Comparison of ENCODE assay signal across 10 mouse cellular contexts in genomic region chr4:137770901-137771612, GRCm38 (mm10). TPM values are rescaled to one million over a fixed set of nuclear protein-coding genes. Genes with fewer than 3 reads are reported as not detected.
DNase-seq lines count a peak whose midpoint lies in the region; ATAC-seq and TF ChIP-seq lines count a peak whose summit lies in the region.
"Had no signal": no experiment of that assay in that cellular context is flagged by ENCODE, and none has a peak within 500 bp of the region (broad histone marks: within the 10 kb centered on the region; RNA-seq: fewer than 3 reads in every experiment).

No protein-coding gene starts in this region.

- TF ChIP-seq POLR2A in lung, adult 2 months (IDR thresholded peaks at IDR 0.05; ENCODE audit: borderline replicate concordance, extremely low read depth, low read depth, low read length): no peak
- TF ChIP-seq POLR2A in cerebellum, adult 2 months (IDR thresholded peaks at IDR 0.05; ENCODE audit: borderline replicate concordance, insufficient read depth, low read length): no peak

- no peak for TF ChIP-seq CTCF in lung, adult 2 months (IDR thresholded peaks at IDR 0.05; ENCODE audit: insufficient read depth, low read length)
- TF ChIP-seq CTCF in cerebellum, adult 2 months (IDR thresholded peaks at IDR 0.05; ENCODE audit: borderline replicate concordance, insufficient read depth, low read depth, low read length): no peak

- no peak overlapping the region for H3K4me3 ChIP-seq in lung, adult 2 months (replicated peaks; ENCODE audit: extremely low read depth, low read depth, low read length)
- no peak overlapping the region for H3K4me3 ChIP-seq in cerebellum, adult 2 months (replicated peaks; ENCODE audit: insufficient read depth, low read depth, low read length)
- H3K4me3 ChIP-seq: hindbrain, embryonic 13.5 days had no signal

- ATAC-seq in cerebellum, adult (ENCODE audit: insufficient number of reproducible peaks, low FRiP score, low TSS enrichment): no peak
- ATAC-seq: liver, postnatal 0 days had no signal

- peaks cover 8% of the 10 kb centered on the region for H3K4me1 ChIP-seq in lung, adult 2 months (ENCODE audit: control insufficient read depth, insufficient read depth, low read length)
- H3K4me1 ChIP-seq in cerebellum, adult 2 months (ENCODE audit: control insufficient read depth, insufficient read depth, low read length): peaks cover 19% of the 10 kb centered on the region

- H3K27me3 ChIP-seq in cerebellum, adult 2 months (ENCODE audit: control insufficient read depth, insufficient read depth, low read length): no peaks in the 10 kb centered on the region
- H3K27me3 ChIP-seq: hindbrain, embryonic 13.5 days had no signal

- DNase-seq in urinary bladder, postnatal 14 days (ENCODE audit: low spot score): peak; percentile 43
- DNase-seq in urinary bladder, adult 18-20 months (ENCODE audit: low spot score in 2 of 2): no peak
- peak; percentile 67 for DNase-seq in gastrocnemius, postnatal 25 days
- DNase-seq in lung, adult 2 months: peak; percentile 25
- no peak for DNase-seq in c-Kit-positive CD71-positive TER-119-positive erythroid progenitor cells, embryonic 14.5 days (ENCODE audit: low spot score)
- no peak for DNase-seq in cerebellum, adult 2 months
- DNase-seq: liver, postnatal 0 days had no signal

- WGBS in lung, adult 2 months: 63% methylated on average over 14 of the region's 14 CpGs
- WGBS in cerebellum, adult 2 months: 83% methylated on average over 14 of the region's 14 CpGs

- H3K27ac ChIP-seq in cerebellum, adult 2 months (ENCODE audit: insufficient read depth, low read length): no peak overlapping the region
- H3K27ac ChIP-seq: hindbrain, embryonic 13.5 days had no signal

RNA-seq across cellular contexts. Expression of gene Alpl, which starts 25.1 kb away (rescaled TPM):
- 10 to 100 TPM; 13.1 to 14.4 TPM for total RNA-seq in gastrocnemius, postnatal 25 days (2021)
- polyA plus RNA-seq in lung, adult 2 months (2012; rRNA removed): 5.4 and 5.5 TPM in 2 replicates
- 9.9 and 10.6 TPM in 2 replicates for polyA plus RNA-seq in cerebellum, adult 2 months (2012; rRNA removed)
- total RNA-seq: common myeloid progenitor, adult 5-6 weeks had no signal

Comparison
In these comparisons a context has a peak if more than half of its experiments do, and no peak if none do; other contexts are left out.
1. DNase-seq: peak in urinary bladder, postnatal 14 days (single experiment), gastrocnemius, postnatal 25 days (single experiment) and lung, adult 2 months (single experiment); none in urinary bladder, adult 18-20 months (0 of 2), c-Kit-positive CD71-positive TER-119-positive erythroid progenitor cells, embryonic 14.5 days (single experiment) and cerebellum, adult 2 months (0 of 2).